Mouse (Mus musculus) hematopoietic stem cell, adult 5-6 weeks (primary cell): ENCODE data around the gene Cdkn2b. TPM values are rescaled to one million over a fixed set of nuclear protein-coding genes. Genes with fewer than 3 reads are reported as not detected.

Source experiments
- ATAC-seq, 2 experiments: fragments of 125-278 bp in 1 of 2; replicated peaks in 1 of 2; 2 replicates each; pipeline ENCODE4 v1.8.0; 2016 to 2017; ENCODE audit warnings: inconsistent platforms in 2 of 2, mild to moderate bottlenecking in 2 of 2, moderate number of reproducible peaks in 2 of 2, low read depth in 1 of 2, moderate TSS enrichment in 1 of 2; ENCODE audit not compliant: low FRiP score in 2 of 2, poor library complexity in 2 of 2, severe bottlenecking in 2 of 2, insufficient read depth in 1 of 2, low TSS enrichment in 1 of 2
- total RNA-seq: library from RNA; stranded (forward); fragments of 172-1452, 232-1000 nt; gene quantifications from 2 replicates; pipeline ENCODE4 v1.2.3, GENCODE M21; 2017

The Cdkn2b gene
- total RNA-seq, 1 experiment from 2014 or later: not detected

DNA sequence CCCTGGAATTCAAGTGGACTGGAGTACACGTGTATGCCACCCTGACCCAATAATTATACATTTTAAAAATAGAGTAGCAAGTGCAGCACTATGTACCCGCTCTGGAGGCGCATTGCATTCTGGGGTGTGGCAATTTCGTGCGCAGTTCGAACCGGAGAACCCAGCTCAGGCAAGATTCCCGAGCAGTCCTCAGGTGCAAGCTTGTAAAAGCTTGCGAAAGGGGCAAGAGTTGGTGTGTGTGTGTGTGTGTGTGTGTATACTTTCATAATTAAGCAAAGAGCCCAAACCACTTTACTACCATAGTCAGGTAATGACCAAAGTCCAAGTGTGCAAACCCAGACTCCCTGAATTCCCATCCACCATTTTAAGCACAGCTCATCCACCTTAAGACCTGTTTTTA is 37.3 kb downstream of the Cdkn2b start:
- ATAC-seq: no peak

DNA sequence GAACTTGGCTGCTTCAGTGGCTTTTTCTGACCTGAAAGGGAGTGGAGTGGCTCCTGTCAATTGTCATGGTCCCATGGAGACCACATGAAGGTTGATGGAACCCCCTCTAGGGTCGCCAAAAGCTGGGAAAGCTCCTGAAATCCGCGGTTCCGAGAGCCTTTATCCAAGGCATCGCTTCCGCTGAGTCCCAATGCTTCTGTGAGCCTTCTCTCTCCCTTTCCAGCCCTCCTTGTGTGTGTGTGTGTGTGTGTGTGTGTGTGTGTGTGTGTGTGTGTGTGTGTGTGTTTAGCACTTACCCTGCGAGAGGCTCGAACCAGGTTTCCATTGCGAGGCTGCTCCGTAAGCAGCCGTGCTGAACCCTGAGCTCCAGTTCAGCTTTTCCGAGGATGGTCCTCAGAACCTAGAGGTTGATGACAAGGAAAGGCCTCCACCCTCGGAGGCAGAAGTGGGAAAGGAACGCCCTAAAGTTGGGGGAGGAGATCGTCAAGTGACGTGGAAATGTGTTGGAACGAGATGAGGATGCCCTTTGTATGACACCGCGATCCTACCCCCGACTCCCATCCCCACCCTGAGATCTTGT is 37.8 kb downstream of the Cdkn2b start:
- no peak for ATAC-seq

DNA sequence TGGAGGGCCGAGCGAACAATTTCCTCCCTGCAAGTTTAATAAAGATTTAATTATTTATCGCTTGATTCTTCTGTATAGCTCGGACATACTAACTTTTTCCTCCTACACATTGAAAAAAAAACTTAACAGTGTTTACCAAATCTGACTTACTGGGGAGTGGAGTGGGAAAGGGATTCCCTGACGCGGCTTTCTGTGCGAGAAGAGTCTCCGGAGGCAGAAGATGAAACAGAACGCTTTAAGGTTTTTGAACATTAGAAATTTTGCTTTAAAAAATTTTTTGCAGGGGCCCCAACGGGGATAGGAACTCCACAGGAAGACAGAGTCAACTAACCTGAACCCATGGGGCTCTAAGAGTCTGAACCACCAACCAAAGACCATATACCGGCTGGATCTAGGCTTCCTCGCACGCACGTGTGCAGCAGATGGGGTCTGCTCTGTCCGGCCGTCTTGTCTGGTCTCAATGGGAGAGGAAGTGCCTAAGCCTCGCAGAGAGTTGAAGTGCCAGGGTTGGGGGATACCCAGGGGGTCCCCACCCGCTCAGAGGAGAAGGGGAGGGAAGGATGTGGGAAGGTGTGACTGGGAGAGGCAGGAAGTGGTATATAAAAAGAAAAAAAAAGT is 38.6 kb downstream of the Cdkn2b start:
- peak in 1 of 2 experiments; percentile 43; a peak in 1 of 4 replicates for ATAC-seq

DNA sequence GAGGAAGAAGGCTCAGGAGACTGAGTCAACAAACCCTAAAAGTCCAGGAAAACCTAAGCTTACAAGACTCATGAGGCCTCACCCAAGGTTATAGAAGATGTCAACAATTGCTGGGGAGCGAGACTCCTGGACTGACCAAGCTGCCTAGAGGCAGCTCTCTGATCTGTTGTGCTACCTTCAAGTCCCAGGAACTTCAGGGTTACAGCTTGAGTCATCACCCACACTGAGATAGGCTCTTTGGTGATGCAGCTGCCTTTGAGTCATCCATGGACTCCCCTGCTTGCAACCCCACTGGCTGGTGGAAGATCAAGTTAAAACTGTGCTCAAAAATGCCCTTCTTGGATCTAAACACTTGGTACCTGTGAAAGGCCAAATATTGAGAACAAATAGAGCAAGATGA is 53.1 kb downstream of the Cdkn2b start:
- no peak for ATAC-seq

Other genes starting within 250 kb of the Cdkn2b start
- 53.8 and 71.6 TPM in 2 replicates for gene Mtap, start 173.9 kb downstream of the Cdkn2b start, total RNA-seq
- gene Cdkn2a, start 16.4 kb downstream of the Cdkn2b start, total RNA-seq: not detected in 2 replicates